In the genomic region with DNA sequence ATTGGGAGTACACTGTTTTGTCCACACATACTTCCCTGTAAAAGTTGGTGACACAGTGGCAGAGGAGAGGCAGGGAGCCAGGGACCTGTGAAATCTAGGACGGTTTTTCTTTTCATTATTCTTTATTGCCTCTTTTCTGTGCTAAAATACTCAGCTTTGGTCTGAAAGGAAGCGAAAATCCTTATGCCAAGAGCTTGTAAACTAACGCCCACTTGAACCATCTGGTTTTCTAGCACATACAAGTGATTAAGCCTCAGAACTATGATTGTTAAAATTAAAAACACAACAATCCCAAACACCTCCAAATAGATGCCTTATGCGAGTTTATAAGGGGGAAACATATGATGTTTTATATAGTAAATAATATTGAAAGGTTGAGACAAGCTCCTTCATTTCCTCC, we compare ENCODE assay signal across 18 mouse cellular contexts.
DNase-seq lines count a peak whose midpoint lies in the region; ATAC-seq lines count a peak whose summit lies in the region.
"Had no signal": no experiment of that assay in that cellular context is flagged by ENCODE, and none has a peak within 500 bp of the region (broad histone marks: within the 10 kb centered on the region; RNA-seq: fewer than 3 reads in every experiment).

No protein-coding gene starts in this region.

- H3K27ac ChIP-seq in forebrain, embryonic 14.5 days (ENCODE audit: low read depth, low read length) = no peak overlapping the region
- H3K27ac ChIP-seq in forebrain, embryonic 16.5 days (ENCODE audit: low read length) = no peak overlapping the region
- H3K27ac ChIP-seq: embryonic facial prominence, embryonic 12.5 days; hindbrain, embryonic 10.5 days; limb, embryonic 15.5 days had no signal

- peaks cover 7% of the 10 kb centered on the region; the same call in 1 of the 2 replicates for H3K4me1 ChIP-seq in forebrain, embryonic 14.5 days (ENCODE audit: control insufficient read depth, insufficient read depth, low read length)
- peaks cover 8% of the 10 kb centered on the region; the same call in 1 of the 2 replicates for H3K4me1 ChIP-seq in forebrain, embryonic 16.5 days (replicated peaks; ENCODE audit: control insufficient read depth, insufficient read depth, low read length)
- H3K4me1 ChIP-seq: embryonic facial prominence, embryonic 12.5 days; limb, embryonic 15.5 days had no signal

- H3K4me2 ChIP-seq in forebrain, embryonic 14.5 days (ENCODE audit: low read length) = no peak overlapping the region
- no peak overlapping the region for H3K4me2 ChIP-seq in forebrain, embryonic 16.5 days (ENCODE audit: low read length)
- H3K4me2 ChIP-seq: embryonic facial prominence, embryonic 12.5 days; limb, embryonic 15.5 days had no signal

- 69% methylated on average over 4 of the region's 4 CpGs for WGBS in forebrain, embryonic 14.5 days
- WGBS in forebrain, embryonic 16.5 days = 44% methylated on average over 4 of the region's 4 CpGs

- no peaks in the 10 kb centered on the region for H3K36me3 ChIP-seq in forebrain, embryonic 14.5 days (ENCODE audit: control insufficient read depth, insufficient read depth, low read length)
- H3K36me3 ChIP-seq in forebrain, embryonic 16.5 days (ENCODE audit: control insufficient read depth, insufficient read depth) = no peaks in the 10 kb centered on the region
- H3K36me3 ChIP-seq: embryonic facial prominence, embryonic 12.5 days; G1E; hindbrain, embryonic 10.5 days; limb, embryonic 15.5 days had no signal

- no peaks in the 10 kb centered on the region for H3K9me3 ChIP-seq in forebrain, embryonic 14.5 days (replicated peaks; ENCODE audit: control insufficient read depth, low read length)
- H3K9me3 ChIP-seq in forebrain, embryonic 16.5 days (ENCODE audit: control insufficient read depth, low read length) = no peaks in the 10 kb centered on the region
- H3K9me3 ChIP-seq: embryonic facial prominence, embryonic 12.5 days; hindbrain, embryonic 10.5 days; limb, embryonic 15.5 days had no signal

- H3K27me3 ChIP-seq in forebrain, embryonic 14.5 days (replicated peaks; ENCODE audit: control insufficient read depth, insufficient read depth, low read length) = no peaks in the 10 kb centered on the region
- H3K27me3 ChIP-seq in forebrain, embryonic 16.5 days (replicated peaks; ENCODE audit: control insufficient read depth, insufficient read depth, low read length) = no peaks in the 10 kb centered on the region
- H3K27me3 ChIP-seq: embryonic facial prominence, embryonic 12.5 days; limb, embryonic 15.5 days had no signal

- peak; percentile 22 for DNase-seq in forebrain, embryonic 14.5 days (ENCODE audit: low spot score)
- DNase-seq in left cerebral cortex, adult 11 months (ENCODE audit: low spot score) = peak; percentile 50
- DNase-seq in left cerebral cortex, postnatal 4 days = no peak
- peak; percentile 30 to 31 for DNase-seq in left cerebral cortex, adult 18-20 months (ENCODE audit: low spot score in 2 of 2)
- DNase-seq in right cerebral cortex, postnatal 10 days (ENCODE audit: low spot score in 2 of 2) = peak; percentile 30 to 36
- DNase-seq in embryo, embryonic 9.5 days (ENCODE audit: extremely low spot score) = no peak
- no peak for DNase-seq in gastrocnemius, postnatal 36 days
- DNase-seq: cerebellum, adult 18-20 months; heart, adult 18-20 months; lung, postnatal 10 days; thymus, postnatal 36 days had no signal

- H3K9ac ChIP-seq in forebrain, embryonic 14.5 days (ENCODE audit: low read length) = no peak overlapping the region
- H3K9ac ChIP-seq in forebrain, embryonic 16.5 days (replicated peaks; ENCODE audit: low read depth, low read length) = no peak overlapping the region
- H3K9ac ChIP-seq: embryonic facial prominence, embryonic 12.5 days; limb, embryonic 15.5 days had no signal

- intact Hi-C loops in left cerebral cortex, postnatal 4 days (cut with DNase I) = no loop called here
- intact Hi-C loops in gastrocnemius, postnatal 36 days (cut with DNase I) = no loop called here

- H3K4me3 ChIP-seq in forebrain, embryonic 14.5 days (ENCODE audit: low read depth, low read length) = no peak overlapping the region
- H3K4me3 ChIP-seq in forebrain, embryonic 16.5 days (replicated peaks; ENCODE audit: low read length) = no peak overlapping the region
- H3K4me3 ChIP-seq: embryonic facial prominence, embryonic 12.5 days; hindbrain, embryonic 10.5 days; limb, embryonic 15.5 days had no signal

- no peak for ATAC-seq in forebrain, embryonic 14.5 days
- ATAC-seq in forebrain, embryonic 16.5 days = no peak
- ATAC-seq: CD4-positive, CD25-positive, alpha-beta regulatory T cell, adult 4 months; midbrain, embryonic 16.5 days had no signal

Comparison
In these comparisons a context has a peak if more than half of its experiments do, and no peak if none do; other contexts are left out.
1. DNase-seq: peak in forebrain, embryonic 14.5 days (single experiment), left cerebral cortex, adult 11 months (single experiment), left cerebral cortex, adult 18-20 months (2 of 2) and right cerebral cortex, postnatal 10 days (2 of 2); none in left cerebral cortex, postnatal 4 days (single experiment), embryo, embryonic 9.5 days (single experiment) and gastrocnemius, postnatal 36 days (0 of 2).